Mouse (Mus musculus): ENCODE results near the gene 2010111I01Rik. TPM values are rescaled to one million over a fixed set of nuclear protein-coding genes. Genes with fewer than 3 reads are reported as not detected.
A peak's percentile ranks its signal among the peaks of the same experiment; 100 is the strongest.

Gene 2010111I01Rik
- polyA plus RNA-seq, 1 experiment, result 84.5 TPM

GRCm38 (mm10) chr13:63223026-63223770 is 258.5 kb downstream of the 2010111I01Rik start:
- H3K36me3 ChIP-seq (ENCODE audit: control insufficient read depth, insufficient read depth, low read length), result no peaks in the 10 kb centered on the region
- no peak overlapping the region for H3K4me3 ChIP-seq (ENCODE audit: insufficient read depth, low read depth, low read length)
- H3K4me1 ChIP-seq (ENCODE audit: control insufficient read depth, insufficient read depth, low read length), result no peaks in the 10 kb centered on the region
- H3K27ac ChIP-seq (ENCODE audit: insufficient read depth, low read depth, low read length), result no peak overlapping the region
- DNase-seq, result no peak
- TF ChIP-seq POLR2A (IDR thresholded peaks at IDR 0.05; ENCODE audit: low read depth, low read length) (no peak), CTCF (conservative IDR thresholded peaks at IDR 0.05; ENCODE audit: insufficient read depth, insufficient read length, low read depth, low read length) (no peak)
- H3K27me3 ChIP-seq (replicated peaks; ENCODE audit: control insufficient read depth, insufficient read depth, low read length), result no peaks in the 10 kb centered on the region
- 97% methylated on average over 8 of the region's 8 CpGs for WGBS

GRCm38 (mm10) chr13:63225796-63226583 is 261.3 kb downstream of the 2010111I01Rik start:
- DNase-seq, result no peak
- 71% methylated on average over 8 of the region's 8 CpGs for WGBS
- H3K4me1 ChIP-seq (ENCODE audit: control insufficient read depth, insufficient read depth, low read length), result peaks cover under 1% of the 10 kb centered on the region; the same call in 1 of the 2 replicates
- no peak for TF ChIP-seq POLR2A (IDR thresholded peaks at IDR 0.05; ENCODE audit: low read depth, low read length)
- TF ChIP-seq CTCF (conservative IDR thresholded peaks at IDR 0.05; ENCODE audit: insufficient read depth, insufficient read length, low read depth, low read length), result no peak
- no peaks in the 10 kb centered on the region for H3K36me3 ChIP-seq (ENCODE audit: control insufficient read depth, insufficient read depth, low read length)
- H3K27ac ChIP-seq (ENCODE audit: insufficient read depth, low read depth, low read length), result no peak overlapping the region
- H3K4me3 ChIP-seq (ENCODE audit: insufficient read depth, low read depth, low read length), result no peak overlapping the region
- no peaks in the 10 kb centered on the region for H3K27me3 ChIP-seq (replicated peaks; ENCODE audit: control insufficient read depth, insufficient read depth, low read length)

GRCm38 (mm10) chr13:63227785-63228184 is 263.1 kb downstream of the 2010111I01Rik start:
- Histone ChIP-seq H3K27ac (ENCODE audit: insufficient read depth, low read depth, low read length) (no peak overlapping the region), H3K4me3 (ENCODE audit: insufficient read depth, low read depth, low read length) (no peak overlapping the region), H3K27me3 (replicated peaks; ENCODE audit: control insufficient read depth, insufficient read depth, low read length) (no peaks in the 10 kb centered on the region), H3K36me3 (ENCODE audit: control insufficient read depth, insufficient read depth, low read length) (no peaks in the 10 kb centered on the region), H3K4me1 (ENCODE audit: control insufficient read depth, insufficient read depth, low read length) (peaks cover 14% of the 10 kb centered on the region)
- 69% methylated on average over 3 of the region's 3 CpGs for WGBS
- TF ChIP-seq CTCF (conservative IDR thresholded peaks at IDR 0.05; ENCODE audit: insufficient read depth, insufficient read length, low read depth, low read length), result no peak
- TF ChIP-seq POLR2A (IDR thresholded peaks at IDR 0.05; ENCODE audit: low read depth, low read length), result no peak
- peak; percentile 31 for DNase-seq

GRCm38 (mm10) chr13:63230955-63231701 is 266.4 kb downstream of the 2010111I01Rik start:
- Histone ChIP-seq H3K27ac (ENCODE audit: insufficient read depth, low read depth, low read length) (peak overlapping the region; percentile 97), H3K27me3 (replicated peaks; ENCODE audit: control insufficient read depth, insufficient read depth, low read length) (no peaks in the 10 kb centered on the region), H3K36me3 (ENCODE audit: control insufficient read depth, insufficient read depth, low read length) (no peaks in the 10 kb centered on the region), H3K4me1 (ENCODE audit: control insufficient read depth, insufficient read depth, low read length) (peaks cover 25% of the 10 kb centered on the region), H3K4me3 (ENCODE audit: insufficient read depth, low read depth, low read length) (no peak overlapping the region)
- WGBS, result 30% methylated on average over 7 of the region's 7 CpGs
- TF ChIP-seq POLR2A (IDR thresholded peaks at IDR 0.05; ENCODE audit: low read depth, low read length), result no peak
- no peak for TF ChIP-seq CTCF (conservative IDR thresholded peaks at IDR 0.05; ENCODE audit: insufficient read depth, insufficient read length, low read depth, low read length)
- DNase-seq, result peak; percentile 75

GRCm38 (mm10) chr13:63231702-63232070 is 267.0 kb downstream of the 2010111I01Rik start:
- Histone ChIP-seq H3K27ac (ENCODE audit: insufficient read depth, low read depth, low read length) (peak overlapping the region; percentile 97), H3K27me3 (replicated peaks; ENCODE audit: control insufficient read depth, insufficient read depth, low read length) (no peaks in the 10 kb centered on the region), H3K4me1 (ENCODE audit: control insufficient read depth, insufficient read depth, low read length) (peaks cover 26% of the 10 kb centered on the region), H3K36me3 (ENCODE audit: control insufficient read depth, insufficient read depth, low read length) (no peaks in the 10 kb centered on the region), H3K4me3 (ENCODE audit: insufficient read depth, low read depth, low read length) (no peak overlapping the region)
- 11% methylated on average over 3 of the region's 3 CpGs for WGBS
- DNase-seq, result peak; percentile 50
- TF ChIP-seq POLR2A (IDR thresholded peaks at IDR 0.05; ENCODE audit: low read depth, low read length) (no peak), CTCF (conservative IDR thresholded peaks at IDR 0.05; ENCODE audit: insufficient read depth, insufficient read length, low read depth, low read length) (no peak)

GRCm38 (mm10) chr13:63232558-63232957 is 267.9 kb downstream of the 2010111I01Rik start:
- WGBS, result 56% methylated on average over 2 of the region's 2 CpGs
- H3K4me1 ChIP-seq (ENCODE audit: control insufficient read depth, insufficient read depth, low read length), result peaks cover 26% of the 10 kb centered on the region

More at GRCm38 (mm10) chr13:63232558-63232957, 267.9 kb downstream of the 2010111I01Rik start:
- no peaks in the 10 kb centered on the region for H3K27me3 ChIP-seq (replicated peaks; ENCODE audit: control insufficient read depth, insufficient read depth, low read length)
- peak overlapping the region; percentile 27 for H3K27ac ChIP-seq (ENCODE audit: insufficient read depth, low read depth, low read length)
- no peak for DNase-seq
- H3K36me3 ChIP-seq (ENCODE audit: control insufficient read depth, insufficient read depth, low read length), result no peaks in the 10 kb centered on the region
- TF ChIP-seq CTCF (conservative IDR thresholded peaks at IDR 0.05; ENCODE audit: insufficient read depth, insufficient read length, low read depth, low read length), result no peak
- no peak for TF ChIP-seq POLR2A (IDR thresholded peaks at IDR 0.05; ENCODE audit: low read depth, low read length)
- H3K4me3 ChIP-seq (ENCODE audit: insufficient read depth, low read depth, low read length), result no peak overlapping the region

Measured in kidney, adult 2 months (tissue).